Mouse (Mus musculus): ENCODE measurements around the gene Myocd.

The Myocd gene

DNA sequence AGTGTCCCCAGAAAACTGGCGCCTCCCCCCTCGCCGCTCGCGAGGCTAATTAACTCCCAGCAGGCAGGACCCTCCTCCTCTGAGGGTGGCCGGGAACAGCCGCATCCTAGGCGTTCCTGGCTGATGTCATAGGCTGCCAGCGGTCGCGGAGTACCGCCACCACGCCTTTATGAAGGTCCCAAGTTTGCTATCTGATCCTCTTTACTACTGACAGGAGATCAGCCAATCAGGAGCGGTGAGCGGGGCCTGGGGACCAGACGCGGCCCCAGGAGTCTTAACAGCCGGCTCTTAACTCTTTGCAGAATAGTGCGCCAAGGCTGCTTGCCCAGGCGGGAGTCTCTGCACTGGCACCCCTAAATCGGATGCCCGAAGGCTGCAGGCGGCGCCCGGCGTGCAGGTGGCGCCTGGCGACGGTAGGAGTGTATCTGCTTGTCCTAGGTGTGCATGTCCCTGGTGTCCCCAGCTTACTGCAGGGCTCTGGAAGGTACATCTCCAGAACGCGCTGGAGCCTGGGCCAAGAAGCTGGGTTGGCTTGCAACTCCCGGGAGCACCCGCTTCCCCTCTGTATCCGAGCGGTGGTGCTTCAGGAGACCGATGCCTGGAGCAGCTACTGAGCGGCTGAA lies at the start of gene Myocd:
TSS of gene Myocd (minus strand) at position 139 of the 623 bp plus-strand sequence.
- CTCF ChIA-PET = no interaction called here
- POLR2A ChIA-PET = interaction anchor here in 1 of 4 experiments (0.6 kb wide), 1 partner anchor 1919 kb away, joined by 3 read pairs; no protein-coding TSS in a partner anchor

DNA sequence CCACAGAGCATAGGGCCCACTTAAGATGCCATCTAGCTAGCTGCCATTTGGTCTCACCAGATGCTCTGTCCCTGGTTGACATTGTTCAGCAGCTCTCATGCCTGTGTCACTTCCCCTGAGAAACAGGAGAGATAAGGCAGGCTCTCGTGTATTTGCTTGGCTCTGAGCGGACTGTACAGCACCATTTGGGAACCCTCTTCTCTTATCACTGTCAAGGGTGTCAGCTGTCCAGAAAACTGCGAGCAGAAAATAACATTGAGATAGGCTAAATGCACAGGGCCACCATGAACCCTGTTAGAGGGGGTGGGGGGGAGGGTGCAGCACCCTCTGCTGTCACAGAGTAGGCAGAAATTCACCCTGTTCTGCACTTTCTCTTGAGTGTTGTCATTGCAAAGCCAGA lies 34.0 kb upstream of the Myocd start:
- CTCF ChIA-PET = no interaction called here
- POLR2A ChIA-PET = interaction anchor here in 1 of 4 experiments (0.6 kb wide), 1 partner anchor 95 kb away, joined by 8 read pairs; no protein-coding TSS in a partner anchor

DNA sequence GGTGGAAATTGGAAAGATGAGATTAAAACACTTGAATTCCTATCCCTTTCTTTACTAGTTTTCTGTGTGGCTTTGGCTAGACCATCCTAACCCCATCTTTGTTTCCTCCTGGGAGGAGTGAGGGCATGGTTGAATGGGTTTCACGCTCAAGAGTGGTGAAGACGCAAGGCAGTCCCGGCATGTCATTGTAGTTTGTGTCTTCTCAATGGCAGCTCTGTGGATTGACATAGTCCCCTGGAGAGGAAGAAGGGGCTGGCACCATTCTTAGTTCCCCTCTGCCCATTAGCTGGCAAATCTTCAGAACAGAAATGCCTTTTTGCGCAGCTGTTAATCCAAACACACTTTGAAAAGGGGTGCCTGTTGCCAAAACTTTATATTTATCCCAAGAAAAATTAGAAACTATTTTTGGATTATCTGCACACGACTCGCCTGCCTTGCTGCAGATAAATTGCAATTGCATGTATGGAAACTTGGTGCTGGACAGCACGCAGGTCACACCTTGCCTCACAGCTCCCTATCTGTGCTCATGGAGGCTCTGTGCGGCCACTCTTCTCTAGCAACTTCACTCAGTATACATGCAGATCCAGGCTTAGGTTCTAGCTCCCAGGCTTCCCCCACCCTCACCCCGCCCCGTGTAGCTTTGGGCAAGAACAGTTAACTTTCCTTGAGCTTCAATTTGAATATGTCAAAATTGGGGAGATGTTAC lies 24.5 kb upstream of the Myocd start:
- POLR2A ChIA-PET = no interaction called here
- CTCF ChIA-PET = no interaction called here

DNA sequence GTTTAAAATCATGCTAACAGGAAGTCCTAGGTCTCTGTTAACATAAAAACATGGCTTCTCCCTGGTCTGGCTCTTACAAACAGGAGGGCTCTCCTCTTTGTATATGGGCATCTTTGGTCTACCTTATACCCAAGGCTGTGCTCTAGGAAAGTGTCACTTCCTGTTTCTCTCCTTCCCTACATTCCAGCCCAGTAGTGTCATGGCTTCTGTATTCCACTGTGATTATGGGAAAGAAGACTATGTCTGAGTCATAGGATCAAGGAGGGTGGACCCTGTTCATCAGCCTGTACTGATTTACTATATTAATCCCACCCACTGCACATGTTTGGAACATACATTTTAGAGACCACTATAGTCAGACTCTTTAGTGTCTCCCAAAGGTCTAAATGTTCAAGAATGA lies 23.2 kb upstream of the Myocd start:
- CTCF ChIA-PET = no interaction called here
- POLR2A ChIA-PET = no interaction called here

DNA sequence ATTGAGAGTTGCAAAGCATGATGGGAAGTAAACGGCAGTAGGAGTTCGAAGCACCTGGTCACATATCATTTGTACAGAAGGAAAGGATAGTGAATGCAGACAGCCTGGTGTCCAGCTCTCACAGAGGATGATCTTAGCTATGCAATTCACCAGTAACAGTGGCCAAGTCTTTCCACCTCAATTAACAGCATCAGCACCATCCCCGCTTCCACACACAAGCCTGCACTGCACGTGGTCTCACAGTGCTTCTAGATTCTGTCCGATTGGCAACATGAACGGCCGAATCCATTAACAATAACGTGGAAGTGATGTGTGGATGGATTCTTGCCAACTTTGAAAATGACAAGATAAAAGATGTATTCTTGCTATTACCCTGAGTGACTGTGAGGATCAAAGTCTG lies 17.9 kb upstream of the Myocd start:
- ChIA-PET POLR2A (no interaction called here), CTCF (no interaction called here)

DNA sequence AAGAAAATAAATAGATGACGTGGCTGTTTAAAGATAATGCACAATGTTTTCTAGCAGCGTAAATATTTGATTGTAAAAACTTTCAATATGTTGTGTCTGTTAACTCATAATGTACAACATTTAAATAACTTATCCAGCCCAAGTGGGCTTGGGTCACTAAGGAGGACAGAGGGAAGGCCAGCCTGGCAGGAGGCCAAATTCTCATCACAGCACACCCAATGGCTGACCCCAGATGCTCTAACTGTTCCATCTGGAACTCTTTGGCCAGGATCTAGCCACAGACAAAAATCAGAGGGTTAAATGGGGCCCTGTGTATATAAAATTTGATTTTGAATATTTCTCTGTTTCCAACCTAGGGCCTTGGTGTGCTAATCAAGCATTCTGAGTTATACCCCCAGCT lies 16.4 kb upstream of the Myocd start:
- POLR2A ChIA-PET = no interaction called here
- CTCF ChIA-PET = no interaction called here

DNA sequence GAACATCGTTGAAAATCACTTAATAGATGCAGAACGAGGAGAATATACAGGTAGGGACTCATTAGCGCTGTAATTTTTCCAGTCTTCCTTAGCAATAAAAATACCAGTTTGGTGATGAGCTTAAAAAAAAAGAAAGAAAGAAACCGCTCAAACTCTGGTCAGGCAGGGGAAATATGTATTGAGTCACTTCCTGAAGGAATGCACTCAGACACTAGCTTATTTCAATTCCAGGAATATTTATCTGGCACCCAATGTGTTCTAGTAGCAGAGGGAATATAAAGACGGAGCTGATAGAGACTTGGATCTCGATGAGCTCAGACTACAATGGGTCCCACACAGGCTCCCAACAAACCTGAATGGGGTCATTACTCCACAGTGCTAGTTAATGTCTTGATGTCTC lies 5.7 kb upstream of the Myocd start:
- ChIA-PET CTCF (no interaction called here), POLR2A (no interaction called here)

DNA sequence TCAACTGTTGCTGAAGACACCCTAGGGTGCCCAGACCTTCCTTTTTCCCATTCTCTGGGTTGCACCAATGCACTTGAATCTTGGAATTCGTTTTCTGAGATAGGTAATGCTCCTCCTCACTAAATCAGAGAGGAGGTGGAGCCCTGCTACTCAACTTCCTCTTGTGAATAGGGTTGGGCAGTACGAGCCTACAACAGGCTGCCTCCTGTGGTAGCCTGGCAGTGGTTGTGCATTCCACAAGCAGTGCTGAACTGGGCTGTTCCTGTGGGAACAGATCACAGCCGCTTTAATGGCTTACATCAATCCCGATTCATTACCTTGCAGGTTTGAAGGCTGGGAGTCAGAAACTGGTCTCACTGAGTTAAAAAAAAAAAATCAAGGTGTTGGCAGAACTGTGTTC lies 1.2 kb upstream of the Myocd start:
- CTCF ChIA-PET = no interaction called here
- POLR2A ChIA-PET = interaction anchor here in 1 of 4 experiments (0.6 kb wide), 1 partner anchor 11 kb away, joined by 6 read pairs; no protein-coding TSS in a partner anchor

DNA sequence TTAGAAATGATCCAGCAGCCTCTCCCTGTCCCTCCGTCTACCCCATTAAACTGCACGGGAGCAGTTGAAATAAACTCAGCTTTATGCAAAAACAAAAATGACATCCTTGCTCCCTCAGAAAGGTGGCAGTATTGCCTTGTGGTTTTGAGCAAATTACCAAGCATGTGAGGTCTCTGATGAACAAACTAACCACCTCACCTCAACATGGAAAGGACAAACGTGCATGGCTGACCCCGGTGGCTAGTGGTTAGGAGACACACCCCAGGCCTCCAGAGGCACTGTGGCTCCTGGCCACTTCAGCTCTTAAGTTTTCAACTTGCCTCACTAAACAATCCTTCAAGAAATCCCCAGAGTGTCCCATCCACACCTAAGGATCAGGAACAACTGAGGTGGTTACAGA lies 1.5 kb downstream of the Myocd start:
- CTCF ChIA-PET = interaction anchor here in 1 of 4 experiments (0.7 to 1.0 kb wide), 2 partner anchors 264 to 361 kb away, joined by 3 read pairs; no protein-coding TSS in a partner anchor
- POLR2A ChIA-PET = no interaction called here

DNA sequence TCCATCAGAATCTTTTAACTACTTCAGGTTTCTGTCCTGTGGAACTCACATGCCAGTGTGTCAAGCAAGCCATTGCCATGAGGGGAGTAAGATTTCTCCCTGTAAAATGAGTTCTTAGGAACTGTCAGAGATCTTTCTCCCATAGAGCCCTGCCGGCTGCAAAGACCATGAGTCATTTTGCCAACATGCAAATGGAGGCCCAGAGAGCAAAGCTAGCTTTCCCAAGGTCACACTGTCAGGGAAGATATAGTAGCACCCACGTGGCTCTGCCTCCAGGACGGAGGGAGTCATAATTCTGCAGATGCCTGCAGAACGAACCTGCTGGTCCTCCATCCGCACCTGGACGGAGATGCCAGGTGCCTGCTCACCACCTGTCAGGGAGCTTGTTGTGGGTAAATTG lies 6.3 kb downstream of the Myocd start:
- CTCF ChIA-PET = no interaction called here
- POLR2A ChIA-PET = no interaction called here

DNA sequence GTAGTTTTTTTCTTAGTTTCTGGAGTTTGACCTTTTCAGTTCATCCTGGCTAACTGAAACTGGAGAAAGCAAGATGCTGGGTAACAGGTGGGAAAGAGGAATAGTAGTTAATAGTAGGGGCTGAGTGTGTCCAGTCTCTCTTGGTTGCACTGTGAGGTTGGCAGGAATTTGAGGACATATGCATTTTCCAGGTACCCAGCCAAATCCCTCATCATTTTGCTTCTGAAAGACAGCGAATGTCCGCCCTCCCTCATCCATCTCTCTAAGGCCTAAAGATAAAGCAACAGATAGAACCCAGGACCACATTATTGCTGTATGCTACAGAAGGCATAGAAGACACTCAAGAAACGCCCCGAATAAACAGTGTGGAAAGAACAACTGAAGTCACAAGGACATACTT lies 10.8 kb downstream of the Myocd start:
- ChIA-PET POLR2A (interaction anchor here in 1 of 4 experiments (0.5 kb wide), 1 partner anchor 837 kb away, joined by 6 read pairs; no protein-coding TSS in a partner anchor), CTCF (no interaction called here)

DNA sequence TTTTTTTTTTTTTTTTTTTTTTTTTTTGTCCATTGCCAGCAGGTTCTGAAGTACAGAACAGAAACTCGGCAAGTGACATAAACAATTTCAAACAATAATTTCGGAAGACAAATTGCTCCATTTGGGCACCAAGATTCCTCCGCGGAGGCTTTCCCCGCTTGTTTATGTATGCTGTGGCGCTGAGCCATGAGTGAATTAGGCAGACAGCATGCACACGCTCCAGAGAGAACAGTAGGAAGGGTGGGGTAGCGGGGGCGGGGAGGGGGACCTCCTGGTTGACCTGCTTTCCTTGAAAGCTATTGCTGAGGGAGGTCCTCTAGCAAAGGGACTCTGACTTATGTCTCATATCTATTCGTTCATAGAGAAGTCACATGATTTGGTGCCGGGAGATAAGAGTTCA lies 13.6 kb downstream of the Myocd start:
- POLR2A ChIA-PET = interaction anchor here in 1 of 4 experiments (0.5 kb wide), 1 partner anchor 667 kb away, joined by 3 read pairs; no protein-coding TSS in a partner anchor

DNA sequence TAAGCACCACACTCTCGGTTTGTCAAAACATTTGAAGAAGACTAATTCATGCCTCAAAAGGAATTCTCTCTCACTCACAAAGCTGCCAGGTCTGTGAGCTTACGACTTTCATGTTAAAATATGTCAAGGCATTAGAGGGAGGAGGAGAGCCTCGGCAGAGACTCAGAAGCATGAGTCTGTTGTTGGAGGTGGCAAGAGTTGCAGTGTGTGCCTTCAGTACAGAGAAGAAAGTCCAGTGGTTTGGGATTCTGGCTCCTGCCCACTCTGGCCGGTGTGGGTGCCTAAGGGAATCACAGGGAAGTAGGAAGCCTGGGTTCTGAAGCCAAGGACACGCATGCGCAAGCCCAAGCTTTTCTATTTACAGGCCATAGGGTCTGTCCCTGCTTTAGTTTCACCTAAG lies 14.2 kb downstream of the Myocd start:
- POLR2A ChIA-PET = no interaction called here

More for the DNA sequence above, 13.6 kb downstream of the Myocd start:
- CTCF ChIA-PET = no interaction called here

DNA sequence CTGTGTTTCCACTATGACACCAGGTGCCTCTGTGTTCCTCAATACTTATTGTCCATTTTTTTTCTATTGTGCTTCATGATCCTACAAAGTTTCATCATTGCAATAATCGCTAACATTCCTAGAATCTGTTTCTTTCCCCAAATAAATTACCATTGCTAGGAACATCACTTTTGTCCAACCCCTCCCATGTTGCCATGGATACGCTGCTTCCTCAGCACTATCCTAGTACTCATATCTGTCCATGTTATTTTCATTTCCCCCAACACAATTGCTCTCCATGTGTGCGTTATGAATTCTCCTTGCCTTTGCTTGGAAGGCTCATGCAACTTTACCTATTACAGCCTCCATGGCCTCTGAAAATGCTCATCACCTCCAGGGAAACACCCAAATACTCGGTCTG lies 19.4 kb downstream of the Myocd start:
- POLR2A ChIA-PET = no interaction called here
- CTCF ChIA-PET = no interaction called here

More for the DNA sequence above, 14.2 kb downstream of the Myocd start:
- CTCF ChIA-PET = no interaction called here

DNA sequence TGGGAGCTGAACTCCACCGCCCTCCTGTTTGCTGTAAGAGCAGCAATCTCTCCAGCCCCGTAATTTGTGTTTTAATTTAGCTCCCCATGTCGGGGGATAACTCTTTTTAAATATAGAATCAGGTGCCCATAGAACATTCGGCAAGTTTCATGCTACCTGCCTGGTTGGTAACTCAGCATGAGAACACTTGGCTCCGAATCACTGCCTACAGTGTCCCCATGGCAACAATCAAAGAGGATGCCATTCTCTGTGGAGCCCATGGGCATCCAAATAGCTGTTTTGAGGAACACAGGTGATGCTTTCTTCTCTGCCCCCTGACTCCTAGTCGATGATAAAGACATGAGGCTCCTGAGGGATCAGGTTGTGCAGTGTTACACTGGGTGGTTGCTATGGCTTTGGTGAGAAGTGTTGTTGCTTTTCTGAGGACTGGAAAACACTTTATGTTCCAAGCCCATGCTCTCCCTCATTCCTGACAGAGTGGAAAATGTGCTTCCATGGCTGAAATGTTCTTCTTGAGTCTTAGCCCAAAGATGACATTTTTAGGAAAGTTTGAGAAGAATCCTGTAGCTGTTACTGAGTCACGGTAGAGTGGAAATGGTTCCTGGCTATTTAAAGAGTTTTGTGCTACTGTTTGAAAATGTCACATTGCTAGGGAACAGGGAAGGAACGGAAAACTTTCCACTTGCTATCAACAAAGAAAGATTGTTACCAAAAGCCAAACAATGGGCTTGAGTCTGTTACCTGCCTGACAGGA lies 23.3 kb downstream of the Myocd start:
- ChIA-PET POLR2A (no interaction called here), CTCF (no interaction called here)

DNA sequence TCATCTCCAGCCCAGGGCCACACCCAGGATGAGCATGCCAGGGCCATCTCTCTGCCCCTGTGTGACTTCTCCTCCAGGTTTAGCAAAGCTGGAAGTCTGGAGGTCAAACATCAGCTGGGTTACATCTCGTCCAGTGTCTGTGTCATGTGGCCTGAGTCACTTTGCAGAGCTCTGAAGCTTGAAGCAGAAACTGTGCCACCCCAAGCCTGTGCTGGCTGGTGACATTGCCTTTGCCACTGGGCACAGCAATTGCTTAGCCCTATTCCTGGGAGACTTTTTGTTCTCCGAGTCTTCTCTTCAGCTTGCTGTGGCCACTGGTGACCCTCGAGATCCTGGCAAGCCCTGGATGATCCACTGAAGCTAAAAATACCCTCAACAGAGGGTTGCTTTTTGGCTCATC lies 26.2 kb downstream of the Myocd start:
- CTCF ChIA-PET = no interaction called here

DNA sequence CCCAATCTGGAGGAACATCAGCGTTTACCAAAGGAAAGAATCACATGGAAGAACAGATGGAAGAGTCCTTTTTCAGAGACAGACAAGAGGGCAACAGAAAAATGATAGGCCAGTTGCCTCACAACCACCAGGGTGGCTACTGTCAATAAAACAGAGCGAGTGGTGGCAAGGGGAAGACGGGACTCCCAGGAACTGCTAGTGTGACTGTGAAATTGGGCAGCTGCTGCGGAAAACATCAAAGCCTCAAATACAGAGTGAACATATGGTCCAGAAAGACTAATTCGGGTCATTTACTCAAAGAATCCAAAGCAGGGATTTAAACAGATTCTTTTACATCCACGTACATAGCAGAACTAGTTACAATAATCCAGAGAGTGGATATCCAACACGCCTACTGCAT lies 29.3 kb downstream of the Myocd start:
- POLR2A ChIA-PET = interaction anchor here in 1 of 4 experiments (0.6 kb wide), 1 partner anchor 348 kb away, joined by 3 read pairs; no protein-coding TSS in a partner anchor
- CTCF ChIA-PET = interaction anchor here in 1 of 4 experiments (0.8 kb wide), 1 partner anchor 414 kb away, joined by 4 read pairs; no protein-coding TSS in a partner anchor

More for the DNA sequence above, 26.2 kb downstream of the Myocd start:
- POLR2A ChIA-PET = no interaction called here

DNA sequence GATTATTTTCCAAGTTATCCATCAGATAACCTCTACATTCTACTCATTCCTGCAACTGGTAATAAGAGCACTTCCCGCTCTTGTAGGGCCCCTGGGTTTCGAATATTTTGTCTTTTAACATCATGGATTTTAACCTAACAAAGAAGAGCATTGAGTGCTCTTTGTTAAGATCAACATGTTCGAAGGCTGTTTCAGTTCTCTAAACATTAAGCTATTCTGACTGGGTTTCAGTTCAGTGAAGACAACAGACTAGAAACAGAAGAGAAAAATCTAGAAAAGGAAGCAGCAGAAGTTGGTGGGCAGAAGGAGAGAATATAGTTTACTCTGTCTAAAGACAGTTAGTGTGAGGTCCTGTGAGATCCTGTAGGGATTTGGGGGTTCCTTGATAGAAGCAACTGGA lies 31.9 kb downstream of the Myocd start:
- ChIA-PET CTCF (no interaction called here), POLR2A (interaction anchor here in 1 of 4 experiments (0.6 kb wide), 1 partner anchor 68 kb away, joined by 3 read pairs; no protein-coding TSS in a partner anchor)

DNA sequence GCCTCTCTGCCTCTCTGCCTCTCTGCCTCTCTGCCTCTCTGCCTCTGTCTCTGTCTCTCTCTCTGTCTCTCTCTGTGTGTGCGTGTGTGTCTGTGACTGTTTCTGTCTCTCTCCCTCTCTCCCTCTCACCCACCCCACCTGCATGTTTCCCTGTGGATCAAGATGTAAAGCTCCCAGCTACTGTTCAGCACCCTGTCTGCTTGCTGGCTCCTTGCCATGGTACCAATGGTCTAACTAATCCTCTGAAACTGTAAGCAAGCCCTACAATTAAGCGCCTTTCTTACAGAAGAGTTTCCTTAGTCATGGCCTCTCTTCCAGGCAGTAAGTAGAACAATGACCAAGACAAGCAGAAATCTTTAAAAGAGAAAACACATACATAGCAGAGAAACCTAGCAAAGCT lies 32.9 kb downstream of the Myocd start:
- ChIA-PET POLR2A (no interaction called here), CTCF (no interaction called here)

DNA sequence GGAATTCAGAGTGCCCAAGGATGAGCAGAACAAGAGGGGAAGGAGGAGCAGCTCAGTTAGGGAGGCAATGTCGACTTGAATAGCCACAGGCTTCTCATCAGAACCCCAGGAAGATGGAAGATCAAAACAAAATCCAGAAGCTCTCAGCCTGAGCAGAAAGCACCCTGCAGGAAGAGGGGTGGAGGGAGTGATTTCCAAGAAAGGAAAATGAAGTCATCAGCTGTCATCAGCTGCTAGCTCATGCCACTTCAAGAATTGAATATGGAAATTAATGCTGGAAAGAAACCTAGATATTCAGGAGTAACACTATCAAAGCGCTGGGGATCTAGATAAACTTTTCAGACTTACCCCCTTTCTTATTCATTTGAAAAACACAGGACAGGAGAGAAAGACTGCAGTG lies 34.4 kb downstream of the Myocd start:
- ChIA-PET CTCF (no interaction called here), POLR2A (no interaction called here)

DNA sequence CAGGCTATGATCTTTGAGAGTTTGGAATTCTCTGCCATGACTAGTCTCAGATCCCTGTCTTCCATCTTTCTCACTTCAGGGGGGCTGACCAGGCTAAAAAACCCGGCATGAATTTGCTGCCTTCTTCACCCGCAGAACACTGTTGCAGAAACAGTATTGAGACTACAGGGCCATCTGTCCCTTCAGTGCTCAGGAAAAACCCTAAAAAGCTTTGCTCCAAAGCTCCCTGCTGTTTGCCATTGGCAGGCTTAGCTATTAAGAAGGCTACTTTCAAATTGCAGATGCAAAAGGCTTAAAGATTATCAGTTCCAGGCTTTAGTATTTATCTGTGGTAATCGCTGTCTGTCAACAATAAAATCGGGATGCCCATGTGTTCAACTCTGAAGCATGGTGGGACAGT lies 38.0 kb downstream of the Myocd start:
- POLR2A ChIA-PET = no interaction called here
- CTCF ChIA-PET = no interaction called here

Data from embryonic stem cell, embryonic (primary cell).